Mouse (Mus musculus): ENCODE measurements around the gene Dgat2. TPM values are rescaled to one million over a fixed set of nuclear protein-coding genes. Genes with fewer than 3 reads are reported as not detected.

Dgat2 gene
- polyA plus RNA-seq, 1 experiment from 2014 or later = 38.3 TPM

DNA sequence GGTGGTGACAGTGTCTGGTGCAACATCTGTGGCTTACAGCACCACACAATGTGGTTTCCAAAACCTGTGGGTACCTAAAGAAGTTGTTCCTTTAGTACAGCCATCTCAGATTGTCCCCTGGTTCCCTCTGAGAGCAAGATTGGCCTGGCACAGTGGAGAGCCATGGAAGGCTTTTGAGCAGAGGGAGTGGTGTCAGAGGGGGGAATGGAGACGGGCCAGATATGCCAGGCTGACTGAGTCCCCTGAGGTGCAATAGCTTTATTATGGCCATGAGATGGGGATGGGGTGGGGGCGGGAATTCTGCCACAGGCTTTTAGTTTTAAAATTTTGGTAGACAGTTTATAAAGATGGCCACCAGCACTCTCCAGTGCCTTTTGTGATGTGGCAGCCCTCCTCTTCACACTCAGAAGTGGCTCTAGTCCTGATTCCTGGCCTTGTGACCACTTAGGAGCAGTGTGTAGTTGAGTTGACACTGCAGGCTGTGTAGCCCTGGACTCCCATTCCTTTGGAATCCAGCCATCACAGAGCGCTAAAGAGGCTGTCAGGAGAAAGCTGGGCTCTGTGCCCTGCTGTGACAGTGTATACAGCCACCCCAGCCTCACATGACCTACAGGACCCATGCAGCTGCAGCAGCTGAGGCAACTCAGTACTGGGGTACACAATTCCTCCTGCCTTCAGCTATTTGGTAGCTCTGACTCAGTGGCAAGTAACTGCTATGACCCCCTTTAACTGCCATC lies 35.0 kb upstream of the Dgat2 start:
- no peaks in the 10 kb centered on the region for H3K36me3 ChIP-seq (ENCODE audit: control insufficient read depth, insufficient read depth, low read length)
- H3K27ac ChIP-seq (ENCODE audit: low read length) = peak overlapping the region; percentile 28; the same call in 1 of the 2 replicates
- H3K4me1 ChIP-seq (replicated peaks; ENCODE audit: control insufficient read depth, insufficient read depth, low read length) = peaks cover 15% of the 10 kb centered on the region
- no peaks in the 10 kb centered on the region for H3K27me3 ChIP-seq (ENCODE audit: control insufficient read depth, insufficient read depth, low read depth, low read length)
- no peak overlapping the region for H3K4me3 ChIP-seq (ENCODE audit: low read length)
- 49% methylated on average over 3 of the region's 3 CpGs for WGBS
- H3K9me3 ChIP-seq (ENCODE audit: control insufficient read depth, low read length) = no peaks in the 10 kb centered on the region
- ATAC-seq (ENCODE audit: low read depth) = peak; percentile 95
- H3K4me2 ChIP-seq (ENCODE audit: low read depth, low read length) = no peak overlapping the region
- no peak overlapping the region for H3K9ac ChIP-seq (ENCODE audit: low read length)

- Histone ChIP-seq H3K27ac (ENCODE audit: low read length) (no peak overlapping the region), H3K4me3 (ENCODE audit: low read length) (no peak overlapping the region), H3K36me3 (ENCODE audit: control insufficient read depth, insufficient read depth, low read length) (no peaks in the 10 kb centered on the region), H3K9ac (ENCODE audit: low read length) (no peak overlapping the region), H3K9me3 (ENCODE audit: control insufficient read depth, low read length) (no peaks in the 10 kb centered on the region), H3K4me1 (replicated peaks; ENCODE audit: control insufficient read depth, insufficient read depth, low read length) (peaks cover 15% of the 10 kb centered on the region), H3K4me2 (ENCODE audit: low read depth, low read length) (no peak overlapping the region), H3K27me3 (ENCODE audit: control insufficient read depth, insufficient read depth, low read depth, low read length) (no peaks in the 10 kb centered on the region)
- peak; percentile 48 for ATAC-seq (ENCODE audit: low read depth)
- WGBS = 37% methylated on average over 8 of the region's 8 CpGs
These were observed 32.9 kb upstream of the Dgat2 start for GRCm38 (mm10) chr7:99215347-99215855.

DNA sequence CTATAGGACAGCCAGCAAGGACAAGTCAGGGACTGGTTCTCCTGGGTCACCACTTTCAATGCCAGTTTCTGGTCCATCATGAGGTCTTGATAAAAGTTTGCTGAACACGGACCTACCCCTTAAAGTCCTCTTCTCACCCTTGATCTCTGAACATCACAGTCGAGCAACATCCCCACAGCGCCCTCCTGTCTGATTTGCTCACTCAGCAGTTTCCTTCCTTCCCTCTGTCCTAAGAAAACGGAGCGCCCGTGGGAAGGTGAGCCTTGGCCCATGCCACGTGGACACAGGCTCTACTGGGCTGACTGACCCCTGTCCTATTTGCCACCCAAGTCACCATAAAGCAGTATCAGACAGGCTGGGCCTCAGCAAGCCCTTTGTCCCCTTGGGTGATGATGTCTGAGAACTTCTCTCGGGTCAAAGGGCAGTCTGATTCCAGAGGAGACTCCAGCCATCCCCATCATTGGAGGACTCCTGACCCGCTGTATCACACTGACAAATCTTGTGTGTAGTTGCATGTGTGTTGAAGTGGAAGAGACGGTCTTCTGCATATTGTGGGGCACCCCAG lies 32.2 kb upstream of the Dgat2 start:
- no peak overlapping the region for H3K27ac ChIP-seq (ENCODE audit: low read length)
- peaks cover 15% of the 10 kb centered on the region for H3K4me1 ChIP-seq (replicated peaks; ENCODE audit: control insufficient read depth, insufficient read depth, low read length)
- H3K4me2 ChIP-seq (ENCODE audit: low read depth, low read length) = no peak overlapping the region
- H3K9ac ChIP-seq (ENCODE audit: low read length) = no peak overlapping the region
- no peaks in the 10 kb centered on the region for H3K27me3 ChIP-seq (ENCODE audit: control insufficient read depth, insufficient read depth, low read depth, low read length)
- 85% methylated on average over 10 of the region's 10 CpGs for WGBS
- ATAC-seq (ENCODE audit: low read depth) = no peak
- H3K4me3 ChIP-seq (ENCODE audit: low read length) = no peak overlapping the region
- no peaks in the 10 kb centered on the region for H3K36me3 ChIP-seq (ENCODE audit: control insufficient read depth, insufficient read depth, low read length)
- H3K9me3 ChIP-seq (ENCODE audit: control insufficient read depth, low read length) = no peaks in the 10 kb centered on the region

GRCm38 (mm10) chr7:99213686-99214085 lies 31.2 kb upstream of the Dgat2 start:
- ATAC-seq (ENCODE audit: low read depth) = no peak
- Histone ChIP-seq H3K27ac (ENCODE audit: low read length) (no peak overlapping the region), H3K36me3 (ENCODE audit: control insufficient read depth, insufficient read depth, low read length) (no peaks in the 10 kb centered on the region), H3K27me3 (ENCODE audit: control insufficient read depth, insufficient read depth, low read depth, low read length) (no peaks in the 10 kb centered on the region), H3K4me1 (replicated peaks; ENCODE audit: control insufficient read depth, insufficient read depth, low read length) (peaks cover 15% of the 10 kb centered on the region), H3K9ac (ENCODE audit: low read length) (no peak overlapping the region), H3K4me2 (ENCODE audit: low read depth, low read length) (no peak overlapping the region), H3K4me3 (ENCODE audit: low read length) (no peak overlapping the region), H3K9me3 (ENCODE audit: control insufficient read depth, low read length) (no peaks in the 10 kb centered on the region)
- 58% methylated on average over 2 of the region's 2 CpGs for WGBS

GRCm38 (mm10) chr7:99213056-99213455 lies 30.5 kb upstream of the Dgat2 start:
- no peak for ATAC-seq (ENCODE audit: low read depth)
- Histone ChIP-seq H3K36me3 (ENCODE audit: control insufficient read depth, insufficient read depth, low read length) (no peaks in the 10 kb centered on the region), H3K9me3 (ENCODE audit: control insufficient read depth, low read length) (no peaks in the 10 kb centered on the region), H3K27ac (ENCODE audit: low read length) (no peak overlapping the region), H3K9ac (ENCODE audit: low read length) (no peak overlapping the region), H3K4me1 (replicated peaks; ENCODE audit: control insufficient read depth, insufficient read depth, low read length) (peaks cover 15% of the 10 kb centered on the region), H3K4me2 (ENCODE audit: low read depth, low read length) (no peak overlapping the region), H3K27me3 (ENCODE audit: control insufficient read depth, insufficient read depth, low read depth, low read length) (no peaks in the 10 kb centered on the region), H3K4me3 (ENCODE audit: low read length) (no peak overlapping the region)
- WGBS = 93% methylated on average over 1 of the region's 1 CpGs

- H3K4me1 ChIP-seq (replicated peaks; ENCODE audit: control insufficient read depth, insufficient read depth, low read length) = no peaks in the 10 kb centered on the region
- no peak for ATAC-seq (ENCODE audit: low read depth)
- no peaks in the 10 kb centered on the region for H3K36me3 ChIP-seq (ENCODE audit: control insufficient read depth, insufficient read depth, low read length)
- H3K4me2 ChIP-seq (ENCODE audit: low read depth, low read length) = no peak overlapping the region
- no peak overlapping the region for H3K4me3 ChIP-seq (ENCODE audit: low read length)
- no peaks in the 10 kb centered on the region for H3K9me3 ChIP-seq (ENCODE audit: control insufficient read depth, low read length)
- H3K27me3 ChIP-seq (ENCODE audit: control insufficient read depth, insufficient read depth, low read depth, low read length) = no peaks in the 10 kb centered on the region
- H3K9ac ChIP-seq (ENCODE audit: low read length) = no peak overlapping the region
- 87% methylated on average over 4 of the region's 4 CpGs for WGBS
- H3K27ac ChIP-seq (ENCODE audit: low read length) = no peak overlapping the region
These were observed 26.2 kb upstream of the Dgat2 start for GRCm38 (mm10) chr7:99208704-99209103.

- H3K4me1 ChIP-seq (replicated peaks; ENCODE audit: control insufficient read depth, insufficient read depth, low read length) = no peaks in the 10 kb centered on the region
- no peak overlapping the region for H3K4me2 ChIP-seq (ENCODE audit: low read depth, low read length)
- 64% methylated on average over 7 of the region's 7 CpGs for WGBS
- ATAC-seq (ENCODE audit: low read depth) = no peak
- no peak overlapping the region for H3K4me3 ChIP-seq (ENCODE audit: low read length)
- no peak overlapping the region for H3K27ac ChIP-seq (ENCODE audit: low read length)
- H3K9me3 ChIP-seq (ENCODE audit: control insufficient read depth, low read length) = no peaks in the 10 kb centered on the region
- no peaks in the 10 kb centered on the region for H3K27me3 ChIP-seq (ENCODE audit: control insufficient read depth, insufficient read depth, low read depth, low read length)
- H3K36me3 ChIP-seq (ENCODE audit: control insufficient read depth, insufficient read depth, low read length) = no peaks in the 10 kb centered on the region
- no peak overlapping the region for H3K9ac ChIP-seq (ENCODE audit: low read length)
These were observed 23.8 kb upstream of the Dgat2 start for GRCm38 (mm10) chr7:99206364-99206763.

- no peak overlapping the region for H3K27ac ChIP-seq (ENCODE audit: low read length)
- WGBS = 75% methylated on average over 7 of the region's 7 CpGs
- H3K4me2 ChIP-seq (ENCODE audit: low read depth, low read length) = no peak overlapping the region
These were observed 19.6 kb upstream of the Dgat2 start for GRCm38 (mm10) chr7:99202163-99202562.

DNA sequence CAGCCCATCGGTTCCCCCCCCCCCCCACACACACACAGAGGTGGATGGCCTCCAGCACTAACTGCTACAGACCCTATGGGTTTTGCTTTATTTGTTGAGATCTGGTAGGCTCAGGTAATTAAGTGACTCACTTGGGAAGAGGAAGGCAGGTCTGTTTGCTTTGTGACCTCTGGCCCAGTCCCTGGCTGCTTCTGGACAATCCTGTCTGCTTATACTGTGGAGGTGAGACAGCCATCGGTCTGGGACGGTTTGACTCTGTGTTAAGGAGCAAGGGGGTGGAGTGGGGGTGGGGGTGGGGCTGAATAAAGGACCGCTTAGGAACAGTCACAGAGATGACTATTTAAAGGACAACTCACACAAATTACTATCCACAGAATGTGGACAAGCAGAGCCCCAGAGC lies 17.8 kb upstream of the Dgat2 start:
- no peak overlapping the region for H3K4me3 ChIP-seq (ENCODE audit: low read length)
- H3K27ac ChIP-seq (ENCODE audit: low read length) = no peak overlapping the region
- 24% methylated on average over 4 of the region's 4 CpGs for WGBS
- no peaks in the 10 kb centered on the region for H3K36me3 ChIP-seq (ENCODE audit: control insufficient read depth, insufficient read depth, low read length)
- H3K4me2 ChIP-seq (ENCODE audit: low read depth, low read length) = no peak overlapping the region
- no peaks in the 10 kb centered on the region for H3K9me3 ChIP-seq (ENCODE audit: control insufficient read depth, low read length)
- ATAC-seq (ENCODE audit: low read depth) = no peak
- no peaks in the 10 kb centered on the region for H3K27me3 ChIP-seq (ENCODE audit: control insufficient read depth, insufficient read depth, low read depth, low read length)
- H3K4me1 ChIP-seq (replicated peaks; ENCODE audit: control insufficient read depth, insufficient read depth, low read length) = no peaks in the 10 kb centered on the region; the same call in 1 of the 2 replicates
- H3K9ac ChIP-seq (ENCODE audit: low read length) = no peak overlapping the region

More at GRCm38 (mm10) chr7:99202163-99202562, 19.6 kb upstream of the Dgat2 start:
- H3K4me1 ChIP-seq (replicated peaks; ENCODE audit: control insufficient read depth, insufficient read depth, low read length) = no peaks in the 10 kb centered on the region; the same call in 1 of the 2 replicates
- ATAC-seq (ENCODE audit: low read depth) = no peak
- H3K27me3 ChIP-seq (ENCODE audit: control insufficient read depth, insufficient read depth, low read depth, low read length) = no peaks in the 10 kb centered on the region
- no peaks in the 10 kb centered on the region for H3K9me3 ChIP-seq (ENCODE audit: control insufficient read depth, low read length)
- H3K36me3 ChIP-seq (ENCODE audit: control insufficient read depth, insufficient read depth, low read length) = no peaks in the 10 kb centered on the region
- H3K9ac ChIP-seq (ENCODE audit: low read length) = no peak overlapping the region
- H3K4me3 ChIP-seq (ENCODE audit: low read length) = no peak overlapping the region
